Mouse (Mus musculus) megakaryocyte, embryonic 14.5 days (primary cell): Measurements from ENCODE around the gene Unc5c.

Experiments
- FLI1 ChIP-seq: IDR thresholded peaks from 2 replicates; pipeline ENCODE4 v1.6.1; 2012; ENCODE audit warnings: low read length, inconsistent platforms, mixed read lengths
- GATA1 ChIP-seq: IDR thresholded peaks from 3 replicates; pipeline ENCODE4 v1.6.1; 2012; ENCODE audit warnings: mixed read lengths, low read length, inconsistent platforms, borderline replicate concordance

DNA sequence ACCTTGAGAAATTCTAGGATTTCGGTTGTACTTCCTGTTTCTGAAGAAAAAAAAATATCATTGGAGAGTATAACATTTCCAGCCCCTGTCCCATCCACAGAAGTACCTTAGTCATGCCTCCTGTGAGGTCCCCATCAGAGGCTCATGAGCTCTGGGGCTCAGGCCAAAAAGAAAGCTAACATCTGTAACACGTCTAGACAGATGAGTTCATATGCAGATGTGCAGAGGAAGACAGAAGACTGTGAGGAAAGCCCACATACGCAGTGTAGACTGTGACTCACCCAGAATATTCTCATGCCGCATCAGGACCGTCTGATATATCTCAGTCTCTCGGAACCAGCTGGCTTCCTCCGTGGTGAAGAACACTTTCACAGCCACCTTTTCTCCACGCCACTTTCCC is 392.1 kb downstream of the Unc5c start:
- TF ChIP-seq GATA1 (no peak), FLI1 (no peak)
